Mouse (Mus musculus) megakaryocyte, embryonic 14.5 days (primary cell): ENCODE measurements around the gene Nova1.

Experiments
- FLI1 ChIP-seq: IDR thresholded peaks from 2 replicates; pipeline ENCODE4 v1.6.1; 2012; ENCODE audit warnings: low read length, inconsistent platforms, mixed read lengths
- GATA1 ChIP-seq: IDR thresholded peaks from 3 replicates; pipeline ENCODE4 v1.6.1; 2012; ENCODE audit warnings: mixed read lengths, low read length, inconsistent platforms, borderline replicate concordance

DNA sequence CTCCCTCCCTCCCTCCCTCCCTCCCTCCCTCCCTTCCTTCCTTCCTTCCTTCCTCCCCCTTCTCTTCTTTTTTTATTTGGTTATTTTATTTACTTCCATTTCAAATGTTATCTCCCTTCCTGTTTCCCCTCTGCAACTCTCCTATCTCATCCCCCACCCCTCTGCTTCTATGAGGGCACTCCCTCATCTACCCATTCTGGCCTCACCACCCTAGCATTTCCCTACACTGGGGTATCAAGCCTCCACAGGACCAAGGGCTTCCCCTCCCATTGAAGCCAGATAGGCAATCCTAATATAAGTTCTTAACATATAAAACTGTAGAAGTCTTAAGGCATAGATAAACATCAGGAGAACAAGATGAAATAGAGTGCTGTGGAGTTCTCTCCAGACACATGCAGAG lies 85.5 kb downstream of the Nova1 start:
- no peak for TF ChIP-seq FLI1
- no peak for TF ChIP-seq GATA1
